Mouse (Mus musculus) cerebellum, adult 2 months (tissue): ENCODE measurements around the gene Lrrc75a.

Experiments
- CTCF ChIP-seq: fragments of 200-500 bp; IDR thresholded peaks from 2 replicates; pipeline ENCODE4 v1.5.1; 2011; ENCODE audit warnings: low read depth, mild to moderate bottlenecking, control low read depth, low read length, moderate library complexity, borderline replicate concordance; ENCODE audit not compliant: insufficient read depth
- POLR2A ChIP-seq: fragments of 200-500 bp; IDR thresholded peaks from 2 replicates; pipeline ENCODE4 v1.6.1; 2011; ENCODE audit warnings: low read length, control low read depth, borderline replicate concordance; ENCODE audit not compliant: insufficient read depth

GRCm38 (mm10) chr11:62642023-62642844 lies 6.1 kb downstream of the Lrrc75a start:
- TF ChIP-seq CTCF (no peak), POLR2A (no peak)
